Mouse (Mus musculus): ENCODE data around the gene Rab33b.
A peak's percentile ranks its signal among the peaks of the same experiment; 100 is the strongest.
"Not testable (repeated sequence)": the region's sequence is repeated elsewhere in the genome, so short reads cannot be mapped to it uniquely, and the experiment has no call there.

Rab33b gene

GRCm38 (mm10) chr3:51483741-51484359 is at the start of gene Rab33b:
Rab33b (plus strand) TSS chr3:51483920.
- peak; percentile 96 to 99 for DNase-seq (ENCODE audit: low spot score in 2 of 2)

GRCm38 (mm10) chr3:51434364-51434763 is 49.4 kb upstream of the Rab33b start:
- DNase-seq (ENCODE audit: low spot score in 2 of 2), result not testable (repeated sequence)

- no peak for DNase-seq (ENCODE audit: low spot score in 2 of 2)
Measured at GRCm38 (mm10) chr3:51434871-51435595, 48.7 kb upstream of the Rab33b start.

GRCm38 (mm10) chr3:51468530-51468929 is 15.2 kb upstream of the Rab33b start:
- DNase-seq (ENCODE audit: low spot score in 2 of 2), result no peak

DNA sequence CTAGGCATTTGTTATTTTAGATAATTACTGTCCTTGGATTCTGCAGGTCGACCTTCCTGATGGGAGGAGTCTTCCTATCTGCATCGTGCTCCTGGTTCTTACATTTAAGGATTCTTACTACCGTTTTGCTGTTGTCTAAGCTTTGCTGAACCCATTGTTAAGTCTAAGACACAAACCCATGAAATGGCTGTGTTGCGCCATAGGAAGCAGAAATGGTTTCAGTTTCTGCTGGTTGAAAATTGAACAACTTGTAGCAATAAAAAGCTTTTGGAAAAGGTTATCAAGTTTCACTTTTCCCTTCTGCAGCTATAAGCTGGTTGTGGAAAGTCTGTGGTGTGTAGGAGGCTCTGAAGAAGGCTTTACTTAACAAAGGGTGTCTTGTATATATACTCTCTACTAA is 8.0 kb upstream of the Rab33b start:
- no peak for DNase-seq (ENCODE audit: low spot score in 2 of 2)

- DNase-seq (ENCODE audit: low spot score in 2 of 2), result no peak
Measured at GRCm38 (mm10) chr3:51479893-51480292, 3.8 kb upstream of the Rab33b start.

DNA sequence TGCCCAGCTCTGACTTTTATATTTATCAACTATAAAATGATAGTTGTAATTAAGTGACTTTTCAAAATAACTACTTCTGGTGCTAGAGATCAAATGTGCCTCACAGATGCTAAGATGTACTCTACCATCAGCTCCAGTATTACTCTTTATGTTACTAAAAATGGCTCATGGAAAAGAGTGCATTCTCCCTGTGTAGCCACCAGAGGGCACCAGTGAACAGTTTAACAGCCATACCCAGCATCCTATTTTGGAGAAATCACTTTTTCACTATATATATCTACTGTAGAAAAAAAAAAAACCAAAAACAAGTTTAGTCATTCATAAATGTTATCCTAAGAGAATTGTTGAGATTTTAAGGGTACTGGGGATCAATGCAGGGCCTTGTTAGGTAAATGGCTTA is 2.7 kb upstream of the Rab33b start:
- no peak for DNase-seq (ENCODE audit: low spot score in 2 of 2)

DNA sequence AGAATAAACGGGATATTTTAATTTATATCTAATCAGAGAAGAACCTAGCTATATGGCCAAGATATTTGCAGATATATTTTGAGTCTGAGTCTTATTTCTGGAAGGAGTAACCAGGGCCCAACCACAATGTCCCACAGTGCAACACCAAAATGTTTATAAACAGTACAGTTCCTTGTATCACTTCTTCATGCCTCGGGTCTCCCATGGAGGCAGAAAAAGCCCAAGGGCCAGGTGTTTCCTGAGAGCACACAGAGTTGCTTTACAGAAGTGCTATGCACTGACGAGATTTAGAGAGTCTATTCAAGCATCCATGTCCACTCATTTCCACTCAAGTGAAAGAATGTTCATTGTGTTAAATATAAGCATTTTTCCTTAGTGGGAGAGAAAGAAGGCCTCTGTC is 1.8 kb upstream of the Rab33b start:
- no peak for DNase-seq (ENCODE audit: low spot score in 2 of 2)

GRCm38 (mm10) chr3:51482781-51483180 is 939 bp upstream of the Rab33b start:
- no peak for DNase-seq (ENCODE audit: low spot score in 2 of 2)

DNA sequence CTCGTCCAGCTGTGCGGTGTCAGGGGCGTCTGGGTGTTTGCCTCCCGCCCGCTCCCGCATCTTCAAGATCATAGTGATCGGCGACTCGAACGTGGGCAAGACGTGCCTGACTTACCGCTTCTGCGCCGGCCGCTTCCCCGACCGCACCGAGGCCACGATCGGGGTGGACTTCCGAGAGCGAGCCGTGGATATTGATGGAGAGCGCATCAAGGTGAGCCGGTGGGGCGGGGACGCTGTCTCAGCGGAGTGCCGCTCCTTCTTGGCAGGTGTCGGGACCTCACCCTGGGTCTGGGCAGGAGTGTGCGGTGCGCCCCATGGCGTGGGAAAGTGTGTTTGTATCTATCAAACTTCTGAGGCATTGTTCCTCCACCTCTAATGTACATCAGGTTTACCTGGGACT is 650 bp downstream of the Rab33b start:
- no peak for DNase-seq (ENCODE audit: low spot score in 2 of 2)

GRCm38 (mm10) chr3:51485347-51485746 is 1.6 kb downstream of the Rab33b start:
- no peak for DNase-seq (ENCODE audit: low spot score in 2 of 2)

DNA sequence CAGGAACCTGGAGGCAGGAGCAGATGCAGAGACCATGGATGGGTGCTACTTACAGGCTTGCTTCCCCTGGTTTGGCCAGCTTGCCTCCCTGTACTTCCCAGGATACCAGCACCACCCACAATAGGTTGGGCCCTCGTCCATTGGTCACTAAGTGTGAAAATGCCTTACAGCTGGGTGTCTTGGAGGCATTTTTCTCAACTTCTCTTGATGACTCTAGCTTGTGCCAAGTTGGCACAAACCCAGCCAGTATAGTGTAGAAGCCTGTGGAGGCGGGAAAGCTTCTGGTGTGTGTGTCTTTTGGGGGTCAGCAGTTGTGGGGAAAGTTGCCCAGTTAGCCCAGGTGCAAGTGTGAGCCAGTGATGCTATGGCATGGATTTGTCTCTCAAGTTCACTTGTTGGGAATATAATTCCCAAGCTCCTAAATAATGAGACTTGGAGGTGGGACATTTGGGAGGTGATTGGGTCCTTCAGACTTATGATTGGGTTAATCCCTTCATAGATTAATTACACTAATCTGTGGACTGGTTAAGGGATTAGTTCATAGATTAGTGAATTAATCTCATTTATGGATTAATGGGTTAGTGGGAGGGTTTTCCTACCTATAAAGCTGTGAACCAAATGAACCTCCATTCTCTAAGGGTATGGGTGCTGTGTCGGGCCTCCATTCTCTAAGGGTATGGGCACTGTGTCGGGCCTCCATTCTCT is 2.9 kb downstream of the Rab33b start:
- DNase-seq (ENCODE audit: low spot score in 2 of 2), result no peak

- DNase-seq (ENCODE audit: low spot score in 2 of 2), result no peak
Measured at GRCm38 (mm10) chr3:51490088-51490753, 6.5 kb downstream of the Rab33b start.

DNA sequence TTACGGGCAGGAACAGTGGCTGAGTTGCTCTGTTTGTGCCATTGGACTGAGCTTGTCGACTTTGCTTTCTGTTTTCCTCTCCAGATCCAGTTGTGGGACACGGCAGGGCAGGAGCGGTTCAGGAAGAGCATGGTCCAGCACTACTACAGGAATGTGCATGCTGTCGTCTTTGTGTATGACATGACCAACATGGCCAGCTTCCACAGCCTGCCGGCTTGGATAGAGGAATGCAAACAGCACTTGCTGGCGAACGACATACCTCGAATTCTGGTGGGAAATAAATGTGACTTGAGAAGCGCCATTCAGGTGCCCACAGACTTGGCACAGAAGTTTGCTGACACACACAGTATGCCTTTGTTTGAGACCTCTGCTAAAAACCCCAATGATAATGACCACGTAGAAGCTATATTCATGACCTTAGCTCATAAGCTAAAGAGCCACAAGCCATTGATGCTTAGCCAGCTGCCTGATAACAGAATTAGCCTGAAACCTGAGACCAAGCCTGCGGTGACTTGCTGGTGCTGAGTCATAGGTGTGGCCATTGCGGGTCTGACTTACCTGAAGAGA is 9.6 kb downstream of the Rab33b start:
- peak in 1 of 2 experiments; percentile 26 for DNase-seq (ENCODE audit: low spot score in 2 of 2)

GRCm38 (mm10) chr3:51494466-51494865 is 10.7 kb downstream of the Rab33b start:
- no peak for DNase-seq (ENCODE audit: low spot score in 2 of 2)

GRCm38 (mm10) chr3:51495646-51496045 is 11.9 kb downstream of the Rab33b start:
- no peak for DNase-seq (ENCODE audit: low spot score in 2 of 2)

GRCm38 (mm10) chr3:51497978-51498377 is 14.3 kb downstream of the Rab33b start:
- DNase-seq (ENCODE audit: low spot score in 2 of 2), result no peak

DNA sequence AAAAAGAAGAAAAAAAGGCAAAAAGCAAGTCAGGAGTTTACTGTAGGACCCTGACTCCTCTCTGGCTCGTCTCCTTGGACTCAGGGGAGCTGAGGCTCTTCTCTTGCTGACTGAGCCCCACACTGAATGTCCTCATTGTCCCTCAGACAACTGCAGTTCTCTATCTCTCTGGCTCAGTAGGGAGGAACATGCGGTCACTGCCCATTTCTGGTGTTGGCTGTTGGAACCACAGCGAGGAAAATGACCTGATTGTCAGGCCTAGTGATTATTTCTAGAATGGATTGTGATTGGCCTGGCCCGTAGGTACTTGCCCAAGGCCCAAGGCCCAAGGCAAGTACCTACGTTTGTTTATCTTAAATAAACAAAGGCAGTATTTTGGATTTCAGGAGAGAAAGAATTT is 14.9 kb downstream of the Rab33b start:
- no peak for DNase-seq (ENCODE audit: low spot score in 2 of 2)

GRCm38 (mm10) chr3:51499876-51500275 is 16.2 kb downstream of the Rab33b start:
- DNase-seq (ENCODE audit: low spot score in 2 of 2), result peak in 1 of 2 experiments; percentile 66

DNA sequence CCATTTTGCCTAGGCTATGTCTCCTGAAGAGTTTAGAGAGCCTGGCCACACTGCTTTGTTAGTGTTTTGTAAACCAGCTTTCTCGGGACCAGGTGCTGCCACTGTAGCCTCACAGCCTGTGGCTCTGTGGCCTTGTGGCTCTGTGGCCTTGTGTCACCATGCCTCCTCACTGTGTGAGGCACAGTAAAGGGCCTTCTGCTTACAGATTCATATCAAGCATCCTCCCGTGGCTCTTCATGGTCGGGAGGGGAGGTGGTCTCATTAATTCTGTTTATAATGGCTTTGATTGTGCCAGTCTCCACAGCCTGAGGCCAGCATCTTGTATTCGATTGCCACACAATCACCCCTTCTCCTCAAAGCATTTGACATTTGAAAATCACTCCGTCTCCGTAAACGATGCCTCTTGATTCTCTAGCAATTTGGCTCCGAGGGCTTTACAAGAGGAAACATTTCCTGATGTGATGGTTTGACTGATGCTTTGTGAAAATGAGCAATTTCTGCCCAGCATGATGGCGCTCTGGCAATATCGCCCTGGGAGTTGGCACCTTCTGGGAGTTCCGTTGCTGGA is 20.7 kb downstream of the Rab33b start:
- no peak for DNase-seq (ENCODE audit: low spot score in 2 of 2)

DNA sequence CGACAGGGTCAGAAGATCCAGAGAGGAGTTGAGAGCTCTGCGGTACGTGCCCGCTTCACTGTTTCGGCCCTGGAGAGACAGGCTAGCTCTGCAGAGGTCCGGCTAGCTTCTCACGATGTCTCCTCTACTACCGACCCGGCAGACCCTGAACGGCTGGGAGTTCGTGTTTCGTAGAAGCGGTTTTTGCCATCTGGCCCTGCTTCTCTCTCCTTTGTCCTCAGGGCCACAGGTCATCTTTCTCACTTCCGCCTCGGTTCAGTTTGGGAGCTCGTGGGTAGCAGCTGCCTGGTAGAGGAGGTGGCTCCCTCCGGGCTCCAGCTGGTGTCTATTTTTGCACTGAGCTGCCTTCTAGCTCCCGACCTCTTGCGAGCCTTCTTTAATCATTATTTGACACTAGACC is 21.7 kb downstream of the Rab33b start:
- DNase-seq (ENCODE audit: low spot score in 2 of 2), result no peak

- peak; percentile 59 to 77 for DNase-seq (ENCODE audit: low spot score in 2 of 2)
Measured at GRCm38 (mm10) chr3:51510903-51511302, 27.2 kb downstream of the Rab33b start.
